Mouse (Mus musculus): ENCODE data around the gene Tpcn1. TPM values are rescaled to one million over a fixed set of nuclear protein-coding genes. Genes with fewer than 3 reads are reported as not detected.

The Tpcn1 gene
- 10 to 100 TPM; 33.9 to 39.4 TPM for total RNA-seq (2021)

GRCm38 (mm10) chr5:120588569-120589094 lies at the start of gene Tpcn1, which contains the start of gene Iqcd:
Gene Tpcn1 (minus strand): TSS chr5:120588673.
Gene Iqcd (plus strand): TSS chr5:120589016.
- DNase-seq (ENCODE audit: low spot score in 2 of 2), result peak; percentile 99 to 100
- intact Hi-C loops (cut with DNase I), result loop anchor here (1.0 to 5.0 kb wide), 2 partner anchors 28 to 86 kb away; partner anchors contain the start of gene Plbd2

GRCm38 (mm10) chr5:120635633-120636032 lies 47.2 kb upstream of the Tpcn1 start:
- DNase-seq (ENCODE audit: low spot score in 2 of 2), result no peak
- intact Hi-C loops (cut with DNase I), result no loop called here

GRCm38 (mm10) chr5:120634860-120635259 lies 46.4 kb upstream of the Tpcn1 start:
- intact Hi-C loops (cut with DNase I), result no loop called here
- DNase-seq (ENCODE audit: low spot score in 2 of 2), result no peak

GRCm38 (mm10) chr5:120634131-120634530 lies 45.7 kb upstream of the Tpcn1 start, which contains the start of gene Cfap73:
Gene Cfap73 (minus strand): TSS chr5:120634235.
- intact Hi-C loops (cut with DNase I), result no loop called here
- DNase-seq (ENCODE audit: low spot score in 2 of 2), result no peak

- intact Hi-C loops (cut with DNase I), result no loop called here
- no peak for DNase-seq (ENCODE audit: low spot score in 2 of 2)
These were observed 43.4 kb upstream of the Tpcn1 start for GRCm38 (mm10) chr5:120631892-120632291.

- no peak for DNase-seq (ENCODE audit: low spot score in 2 of 2)
- intact Hi-C loops (cut with DNase I), result no loop called here
These were observed 42.7 kb upstream of the Tpcn1 start for GRCm38 (mm10) chr5:120631128-120631527.

- DNase-seq (ENCODE audit: low spot score in 2 of 2), result no peak
- intact Hi-C loops (cut with DNase I), result no loop called here
These were observed 40.2 kb upstream of the Tpcn1 start for GRCm38 (mm10) chr5:120628624-120629023.

GRCm38 (mm10) chr5:120627515-120628300 lies 39.2 kb upstream of the Tpcn1 start:
- DNase-seq (ENCODE audit: low spot score in 2 of 2), result no peak
- intact Hi-C loops (cut with DNase I), result no loop called here

GRCm38 (mm10) chr5:120626399-120626798 lies 37.9 kb upstream of the Tpcn1 start:
- DNase-seq (ENCODE audit: low spot score in 2 of 2), result no peak
- intact Hi-C loops (cut with DNase I), result no loop called here

- intact Hi-C loops (cut with DNase I), result no loop called here
These were observed 36.0 kb upstream of the Tpcn1 start for GRCm38 (mm10) chr5:120624427-120624826.

GRCm38 (mm10) chr5:120622198-120622851 lies 33.9 kb upstream of the Tpcn1 start:
- no peak for DNase-seq (ENCODE audit: low spot score in 2 of 2)
- intact Hi-C loops (cut with DNase I), result no loop called here

More at GRCm38 (mm10) chr5:120624427-120624826, 36.0 kb upstream of the Tpcn1 start:
- no peak for DNase-seq (ENCODE audit: low spot score in 2 of 2)

GRCm38 (mm10) chr5:120621846-120622197 lies 33.3 kb upstream of the Tpcn1 start:
- intact Hi-C loops (cut with DNase I), result loop anchor here (2.0 kb wide), 2 partner anchors 27 to 89 kb away; partner anchors contain the start of genes Dtx1 and Rasal1
- peak in 1 of 2 experiments; percentile 62 for DNase-seq (ENCODE audit: low spot score in 2 of 2)

GRCm38 (mm10) chr5:120621078-120621765 lies 32.7 kb upstream of the Tpcn1 start:
- DNase-seq (ENCODE audit: low spot score in 2 of 2), result peak in 1 of 2 experiments; percentile 66
- intact Hi-C loops (cut with DNase I), result loop anchor here (2.0 kb wide), 2 partner anchors 28 to 90 kb away; partner anchors contain the start of genes Dtx1 and Rasal1

GRCm38 (mm10) chr5:120620375-120621077 lies 32.1 kb upstream of the Tpcn1 start:
- intact Hi-C loops (cut with DNase I), result loop anchor here (1.0 to 2.0 kb wide), 4 partner anchors 28 to 126 kb away; partner anchors contain the start of genes Dtx1 and Rasal1

GRCm38 (mm10) chr5:120619201-120619600 lies 30.7 kb upstream of the Tpcn1 start:
- intact Hi-C loops (cut with DNase I), result no loop called here
- DNase-seq (ENCODE audit: low spot score in 2 of 2), result peak in 1 of 2 experiments; percentile 60

More at GRCm38 (mm10) chr5:120620375-120621077, 32.1 kb upstream of the Tpcn1 start:
- peak; percentile 87 to 91 for DNase-seq (ENCODE audit: low spot score in 2 of 2)

- intact Hi-C loops (cut with DNase I), result no loop called here
- DNase-seq (ENCODE audit: low spot score in 2 of 2), result no peak
These were observed 30.3 kb upstream of the Tpcn1 start for GRCm38 (mm10) chr5:120618778-120619177.

GRCm38 (mm10) chr5:120615903-120616302 lies 27.4 kb upstream of the Tpcn1 start:
- DNase-seq (ENCODE audit: low spot score in 2 of 2), result no peak
- intact Hi-C loops (cut with DNase I), result no loop called here

GRCm38 (mm10) chr5:120612822-120613604 lies 24.5 kb upstream of the Tpcn1 start:
- peak; percentile 100 for DNase-seq (ENCODE audit: low spot score in 2 of 2)
- intact Hi-C loops (cut with DNase I), result no loop called here

Data from left cerebral cortex, postnatal 25 days (tissue).